Mouse (Mus musculus) B cell, adult 2 months (primary cell): ENCODE data around the gene Pdxp.
A peak's percentile ranks its signal among the peaks of the same experiment; 100 is the strongest.

Experiments
- DNase-seq, 2 experiments: peaks; one replicate each; pipeline ENCODE4 v3.0.0; 2022

Pdxp gene

GRCm38 (mm10) chr15:78899740-78900584, 13.8 kb upstream of the Pdxp start, which contains the start of gene Sh3bp1:
Sh3bp1 (plus strand) TSS chr15:78899768.
- peak; percentile 70 for DNase-seq

- DNase-seq = no peak
Measured at GRCm38 (mm10) chr15:78900585-78901421, 12.9 kb upstream of the Pdxp start.

GRCm38 (mm10) chr15:78901422-78901789, 12.3 kb upstream of the Pdxp start:
- DNase-seq = no peak

- peak; percentile 91 to 92 for DNase-seq
Measured at GRCm38 (mm10) chr15:78903243-78903642, 10.5 kb upstream of the Pdxp start.

- no peak for DNase-seq
Measured at GRCm38 (mm10) chr15:78908399-78908798, 5.3 kb upstream of the Pdxp start.

GRCm38 (mm10) chr15:78908982-78909381, 4.7 kb upstream of the Pdxp start:
- DNase-seq = no peak

- peak; percentile 38 to 41 for DNase-seq
Measured at GRCm38 (mm10) chr15:78912040-78912439, 1.7 kb upstream of the Pdxp start.

GRCm38 (mm10) chr15:78914091-78914822, 538 bp downstream of the Pdxp start:
- DNase-seq = no peak

GRCm38 (mm10) chr15:78914823-78915659, 1.3 kb downstream of the Pdxp start:
- DNase-seq = no peak

GRCm38 (mm10) chr15:78915660-78916017, 1.9 kb downstream of the Pdxp start:
- DNase-seq = peak; percentile 76 to 78

- no peak for DNase-seq
Measured at GRCm38 (mm10) chr15:78916052-78916826, 2.5 kb downstream of the Pdxp start.

- DNase-seq = no peak
Measured at GRCm38 (mm10) chr15:78918126-78918525, 4.4 kb downstream of the Pdxp start.

GRCm38 (mm10) chr15:78919914-78920313, 6.2 kb downstream of the Pdxp start:
- no peak for DNase-seq

GRCm38 (mm10) chr15:78922700-78923099, 9.0 kb downstream of the Pdxp start:
- no peak for DNase-seq

GRCm38 (mm10) chr15:78923585-78923984, 9.9 kb downstream of the Pdxp start:
- peak in 1 of 2 experiments; percentile 46 for DNase-seq

- no peak for DNase-seq
Measured at GRCm38 (mm10) chr15:78925129-78925528, 11.4 kb downstream of the Pdxp start.

GRCm38 (mm10) chr15:78926021-78926919, 12.6 kb downstream of the Pdxp start, which contains the start of gene Lgals1:
Lgals1 (plus strand) TSS chr15:78926725.
- peak; percentile 47 to 49 for DNase-seq

GRCm38 (mm10) chr15:78927021-78927787, 13.5 kb downstream of the Pdxp start:
- no peak for DNase-seq

- peak; percentile 81 to 86 for DNase-seq
Measured at GRCm38 (mm10) chr15:78927788-78928457, 14.2 kb downstream of the Pdxp start.
